Mouse (Mus musculus): ENCODE measurements around the gene Nrgn.
A peak's percentile ranks its signal among the peaks of the same experiment; 100 is the strongest.

GRCm38 (mm10) chr9:37530031-37530887 lies 22.4 kb downstream of the Nrgn start:
- TF ChIP-seq POLR2A (IDR thresholded peaks at IDR 0.05; ENCODE audit: low read depth, low read length) (no peak), CTCF (IDR thresholded peaks at IDR 0.05; ENCODE audit: extremely low read depth, insufficient read depth, insufficient read length, insufficient replicate concordance) (peak; percentile 35; the same call in 1 of the 2 replicates)

Measured in spleen, adult 2 months (tissue).